Mouse (Mus musculus) spleen, postnatal 36 days (tissue): ENCODE results near the gene Bmp2.
A peak's percentile ranks its signal among the peaks of the same experiment; 100 is the strongest.

ENCODE experiments used
- DNase-seq, 2 experiments: peaks; one replicate each; pipeline ENCODE4 v3.0.0; 2022; ENCODE audit warnings: low spot score in 2 of 2, mixed read lengths in 1 of 2

The Bmp2 gene

GRCm38 (mm10) chr2:133552031-133552841, at the start of gene Bmp2:
Gene Bmp2, plus strand, starts transcription at chr2:133552159.
- peak in 1 of 2 experiments; percentile 2 for DNase-seq

GRCm38 (mm10) chr2:133505678-133506077, 46.3 kb upstream of the Bmp2 start:
- DNase-seq = no peak

GRCm38 (mm10) chr2:133507045-133507444, 44.9 kb upstream of the Bmp2 start:
- no peak for DNase-seq

GRCm38 (mm10) chr2:133509141-133509540, 42.8 kb upstream of the Bmp2 start:
- DNase-seq = no peak

GRCm38 (mm10) chr2:133511011-133511779, 40.8 kb upstream of the Bmp2 start:
- DNase-seq = no peak

GRCm38 (mm10) chr2:133516331-133517046, 35.5 kb upstream of the Bmp2 start:
- no peak for DNase-seq

GRCm38 (mm10) chr2:133517867-133518266, 34.1 kb upstream of the Bmp2 start:
- DNase-seq = no peak

- no peak for DNase-seq
These were observed 30.8 kb upstream of the Bmp2 start for GRCm38 (mm10) chr2:133521193-133521592.

- DNase-seq = no peak
These were observed 29.8 kb upstream of the Bmp2 start for GRCm38 (mm10) chr2:133522121-133522520.

GRCm38 (mm10) chr2:133525621-133526181, 26.3 kb upstream of the Bmp2 start:
- DNase-seq = peak in 1 of 2 experiments; percentile 1

- no peak for DNase-seq
These were observed 22.6 kb upstream of the Bmp2 start for GRCm38 (mm10) chr2:133529396-133529795.

- no peak for DNase-seq
These were observed 18.9 kb upstream of the Bmp2 start for GRCm38 (mm10) chr2:133533073-133533472.

GRCm38 (mm10) chr2:133535481-133535880, 16.5 kb upstream of the Bmp2 start:
- no peak for DNase-seq

GRCm38 (mm10) chr2:133536812-133537211, 15.1 kb upstream of the Bmp2 start:
- no peak for DNase-seq

- DNase-seq = no peak
These were observed 11.3 kb upstream of the Bmp2 start for GRCm38 (mm10) chr2:133540702-133541101.

- DNase-seq = peak in 1 of 2 experiments; percentile 12
These were observed 1.7 kb upstream of the Bmp2 start for GRCm38 (mm10) chr2:133550238-133550682.

- DNase-seq = no peak
These were observed 995 bp downstream of the Bmp2 start for GRCm38 (mm10) chr2:133552842-133553465.

GRCm38 (mm10) chr2:133553911-133554285, 1.9 kb downstream of the Bmp2 start:
- DNase-seq = no peak

GRCm38 (mm10) chr2:133554286-133555021, 2.5 kb downstream of the Bmp2 start:
- DNase-seq = peak in 1 of 2 experiments; percentile 32

- no peak for DNase-seq
These were observed 12.4 kb downstream of the Bmp2 start for GRCm38 (mm10) chr2:133564248-133564886.
